ENCODE assay signal across 8 mouse cellular contexts in the genomic region with DNA sequence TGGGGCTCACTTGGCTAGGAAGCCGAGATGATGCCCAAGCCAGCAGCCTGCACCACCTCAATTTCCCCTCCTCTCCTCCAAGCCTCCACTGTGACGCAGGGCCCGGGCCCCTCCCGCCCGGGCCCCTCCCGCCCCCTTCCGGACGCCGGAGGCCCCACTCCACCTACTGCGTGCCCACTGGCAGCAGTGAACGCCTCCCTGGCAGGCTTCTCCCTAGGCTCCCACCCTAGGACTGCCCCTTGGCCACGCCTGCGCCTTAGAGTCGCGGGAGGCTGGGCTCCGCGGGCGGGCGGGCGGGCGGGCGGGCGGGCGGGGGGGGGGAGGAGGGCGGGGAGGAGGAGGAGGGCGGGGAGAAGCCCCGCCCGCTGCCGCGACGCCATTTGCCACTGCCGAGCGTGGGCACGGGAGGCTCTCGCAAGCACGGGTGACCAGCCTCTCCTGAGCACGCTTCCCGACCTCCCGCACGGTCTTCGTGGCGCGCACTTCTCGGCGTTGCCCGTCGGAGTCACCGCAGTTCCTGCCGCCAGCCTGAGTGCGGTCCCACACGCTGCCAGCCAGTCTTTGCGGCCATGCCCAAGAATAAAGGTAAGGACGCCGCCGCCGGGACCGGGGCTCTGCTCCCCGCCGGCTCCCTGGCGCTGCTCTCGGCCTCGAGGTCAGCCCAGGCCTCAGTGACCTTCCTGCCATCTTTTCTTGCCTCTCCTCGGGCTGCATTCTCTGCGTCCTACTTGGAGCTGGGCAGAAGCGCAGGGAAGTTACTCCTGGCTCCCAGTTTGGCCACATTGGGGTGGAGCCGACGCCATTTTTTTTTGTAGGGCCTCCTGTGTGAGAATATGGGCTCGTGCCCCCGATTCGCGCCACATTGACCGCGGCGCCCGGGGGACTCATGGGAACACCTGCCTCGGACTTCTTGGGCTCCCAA. TPM values are rescaled to one million over a fixed set of nuclear protein-coding genes. Genes with fewer than 3 reads are reported as not detected.
DNase-seq lines count a peak whose midpoint lies in the region; ATAC-seq and TF ChIP-seq lines count a peak whose summit lies in the region.

A gene (plus strand): TSS at position 348 of the 922 bp plus-strand sequence.

- H3K4me1 ChIP-seq in G1E (ENCODE audit: insufficient read depth, low read depth, low read length): peaks cover 9% of the 10 kb centered on the region; the same call in 1 of the 2 replicates
- no peaks in the 10 kb centered on the region for H3K4me1 ChIP-seq in forebrain, postnatal 0 days (ENCODE audit: insufficient read depth)
- H3K4me1 ChIP-seq in lung, embryonic 15.5 days: no peaks in the 10 kb centered on the region

- H3K4me2 ChIP-seq in forebrain, postnatal 0 days (ENCODE audit: low read depth): peak within 1 kb of the TSS; percentile 47
- H3K4me2 ChIP-seq in lung, embryonic 15.5 days: peak within 1 kb of the TSS; percentile 51

- H3K9me3 ChIP-seq in G1E (replicated peaks): no peaks in the 10 kb centered on the region
- no peaks in the 10 kb centered on the region for H3K9me3 ChIP-seq in forebrain, postnatal 0 days (ENCODE audit: low read length)
- H3K9me3 ChIP-seq in lung, embryonic 15.5 days: no peaks in the 10 kb centered on the region

- 34% methylated on average over 57 of the region's 76 CpGs for WGBS in forebrain, postnatal 0 days
- WGBS in lung, embryonic 15.5 days: 14% methylated on average over 43 of the region's 76 CpGs

- peak within 1 kb of the TSS; percentile 60 for H3K9ac ChIP-seq in forebrain, postnatal 0 days
- peak within 1 kb of the TSS; percentile 70 for H3K9ac ChIP-seq in lung, embryonic 15.5 days

- H3K27me3 ChIP-seq in G1E (ENCODE audit: insufficient read depth, low read length): no peaks in the 10 kb centered on the region
- no peaks in the 10 kb centered on the region for H3K27me3 ChIP-seq in forebrain, postnatal 0 days (ENCODE audit: insufficient read depth, low read length)
- no peaks in the 10 kb centered on the region for H3K27me3 ChIP-seq in lung, embryonic 15.5 days

- no peak for TF ChIP-seq CTCF in G1E (IDR thresholded peaks at IDR 0.05; ENCODE audit: low read depth, low read length)
- TF ChIP-seq CTCF in forebrain, postnatal 0 days (IDR thresholded peaks at IDR 0.05; ENCODE audit: low read depth): no peak; the same call in 1 of the 2 replicates

- peak within 1 kb of the TSS; percentile 86 for H3K4me3 ChIP-seq in G1E (ENCODE audit: low read depth, low read length)
- peak within 1 kb of the TSS; percentile 61 for H3K4me3 ChIP-seq in forebrain, postnatal 0 days (ENCODE audit: low read depth, low read length)
- H3K4me3 ChIP-seq in lung, embryonic 15.5 days: peak within 1 kb of the TSS; percentile 68

- ATAC-seq in G1E (ENCODE audit: extremely low read depth, insufficient number of reproducible peaks, low FRiP score, poor library complexity, severe bottlenecking): peak; percentile 96
- peak; percentile 98 for ATAC-seq in forebrain, postnatal 0 days
- ATAC-seq in lung, embryonic 15.5 days (ENCODE audit: borderline replicate concordance, extremely low read depth, low FRiP score, low TSS enrichment): peak; percentile 100

- peaks cover 21% of the 10 kb centered on the region for H3K36me3 ChIP-seq in G1E (replicated peaks)
- no peaks in the 10 kb centered on the region for H3K36me3 ChIP-seq in forebrain, postnatal 0 days (ENCODE audit: insufficient read depth)
- H3K36me3 ChIP-seq in lung, embryonic 15.5 days: no peaks in the 10 kb centered on the region

- peak; percentile 74 for DNase-seq in G1E (ENCODE audit: low spot score)
- peak; percentile 70 for DNase-seq in cerebellum, adult 18-20 months
- peak; percentile 80 for DNase-seq in forebrain, postnatal 0 days
- DNase-seq in heart, postnatal 4 days: peak; percentile 76
- DNase-seq in layer of hippocampus, adult 8-10 months (ENCODE audit: low spot score in 2 of 2): peak; percentile 21 to 46
- DNase-seq in ovary, adult 18-20 months (ENCODE audit: low spot score): peak; percentile 79
- peak; percentile 87 for DNase-seq in thymus, postnatal 0 days (ENCODE audit: low spot score)

- H3K27ac ChIP-seq in forebrain, postnatal 0 days (ENCODE audit: low read depth, low read length): peak within 1 kb of the TSS; percentile 72
- peak within 1 kb of the TSS; percentile 81 for H3K27ac ChIP-seq in lung, embryonic 15.5 days

RNA-seq across cellular contexts. Expression of the gene that starts here (rescaled TPM):
- 61.6 and 76.9 TPM in 2 replicates for total RNA-seq in G1E (2014; fragmentation: Nextera tagmentation)
- total RNA-seq in G1E (2017): 55.2 and 56.2 TPM in 2 replicates
- polyA plus RNA-seq in G1E (2012): 542 and 658 TPM in 2 replicates
- total RNA-seq in forebrain, postnatal 0 days (2014; rRNA removed): 113 TPM in 2 replicates
- polyA plus RNA-seq in forebrain, postnatal 0 days (2015; fragmentation: Nextera tagmentation; extraction: Ambion mirVana): 95.6 and 103 TPM in 2 replicates
- 100 to 1,000 TPM; 103 to 114 TPM for total RNA-seq in heart, postnatal 4 days (2021)
- 100 to 1,000 TPM; 100 to 121 (median 113) TPM for total RNA-seq in layer of hippocampus, adult 8-10 months (2022)
- polyA plus RNA-seq in lung, embryonic 15.5 days (2015; fragmentation: Nextera tagmentation; extraction: Ambion mirVana): 143 and 150 TPM in 2 replicates
- 131 and 146 TPM in 2 replicates for polyA plus RNA-seq in thymus, postnatal 0 days (2015; fragmentation: Nextera tagmentation; extraction: Ambion mirVana)

Comparison
In these comparisons a context has a peak if more than half of its experiments do, and no peak if none do; other contexts are left out.
1. Peak in every context shown above with its lines: DNase-seq, ATAC-seq, H3K4me3 ChIP-seq and H3K27ac ChIP-seq.
2. DNase-seq: peak in every context shown above with its lines; median percentile 87 in thymus, postnatal 0 days; 80 in forebrain, postnatal 0 days; 79 in ovary, adult 18-20 months; 76 in heart, postnatal 4 days; 74 in G1E; 70 in cerebellum, adult 18-20 months; 34 in layer of hippocampus, adult 8-10 months.